Mouse (Mus musculus) kidney, embryonic 15.5 days (tissue): ENCODE measurements around the gene Atp6v1e1. TPM values are rescaled to one million over a fixed set of nuclear protein-coding genes. Genes with fewer than 3 reads are reported as not detected.
"Not testable (repeated sequence)": the region's sequence is repeated elsewhere in the genome, so short reads cannot be mapped to it uniquely, and the experiment has no call there.

Experiments used
- ATAC-seq: fragments of 200-750 bp; cut with Nextera tagmentation; replicated peaks from 2 replicates; pipeline ENCODE4 v1.8.0; 2017; ENCODE audit warnings: moderate TSS enrichment; ENCODE audit not compliant: low FRiP score
- H3K27ac ChIP-seq: fragments of 300-500 bp; sonication (generic); 2 replicates; pipeline ENCODE4 v1.5.1; 2015; ENCODE audit warnings: mild to moderate bottlenecking, inconsistent platforms
- H3K27me3 ChIP-seq: fragments of 300-500 bp; sonication (generic); 2 replicates; pipeline ENCODE4 v1.6.1; 2015; ENCODE audit warnings: inconsistent platforms
- H3K36me3 ChIP-seq: fragments of 300-500 bp; sonication (generic); 2 replicates; pipeline ENCODE4 v1.6.1; 2015; ENCODE audit warnings: inconsistent platforms
- H3K4me1 ChIP-seq: fragments of 300-500 bp; sonication (generic); 2 replicates; pipeline ENCODE4 v1.6.1; 2015; ENCODE audit warnings: inconsistent platforms
- H3K4me2 ChIP-seq: fragments of 300-500 bp; sonication (generic); 2 replicates; pipeline ENCODE4 v1.6.1; 2015; ENCODE audit warnings: moderate library complexity, mild to moderate bottlenecking, inconsistent platforms
- H3K4me3 ChIP-seq: fragments of 300-500 bp; sonication (generic); replicated peaks from 2 replicates; pipeline ENCODE4 v1.5.1; 2015; ENCODE audit warnings: mild to moderate bottlenecking, inconsistent platforms
- H3K9ac ChIP-seq: fragments of 300-500 bp; sonication (generic); 2 replicates; pipeline ENCODE4 v1.6.1; 2015; ENCODE audit warnings: mild to moderate bottlenecking, inconsistent platforms
- H3K9me3 ChIP-seq: fragments of 300-500 bp; sonication (generic); replicated peaks from 2 replicates; pipeline ENCODE4 v1.6.1; 2016; ENCODE audit warnings: inconsistent platforms
- WGBS: fragments of 180-500 bp; shearing (Covaris S2); methylation state at CpG from one replicate; pipeline ENCODE4 v1.1.7; 2015; ENCODE audit warnings: mixed read lengths; 5-methylcytosine and 5-hydroxymethylcytosine counted together
- polyA plus RNA-seq: library from polyadenylated mRNA; unstranded; fragments of >200 nt; fragmentation: Nextera tagmentation; extraction: Ambion mirVana; gene quantifications from 2 replicates; pipeline ENCODE4 v1.2.1, GENCODE M21; 2015

Gene Atp6v1e1
- polyA plus RNA-seq: 153 and 155 TPM in 2 replicates

DNA sequence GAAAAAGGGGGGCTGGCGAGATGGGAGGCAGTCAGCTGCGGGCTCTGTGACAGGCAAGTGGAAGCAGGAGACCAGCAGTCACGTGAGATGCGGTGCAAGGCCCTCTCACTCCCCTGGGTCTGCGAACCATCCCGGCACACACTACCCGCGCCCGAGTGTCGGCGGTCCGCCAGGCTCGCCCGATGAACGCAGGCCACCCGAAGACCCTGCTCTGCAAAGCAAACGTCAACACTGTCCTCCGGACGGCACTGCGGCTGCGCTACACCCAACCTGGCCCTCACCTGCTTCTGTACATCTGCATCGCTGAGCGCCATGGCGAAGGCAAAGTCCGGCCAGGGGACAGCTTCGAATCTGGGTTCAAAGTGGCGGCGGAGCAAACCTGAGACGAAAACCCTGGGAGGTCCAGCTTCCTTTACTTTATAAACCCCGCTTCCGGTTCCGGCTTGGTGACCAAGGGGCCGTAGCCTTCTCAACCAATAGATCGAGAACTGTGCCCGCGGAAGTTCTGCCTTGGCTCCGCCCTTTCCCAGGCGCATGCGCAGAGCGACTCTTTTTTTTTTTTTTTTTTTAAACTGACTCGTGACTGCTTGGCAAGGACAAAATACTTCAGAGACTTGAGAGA is at the start of gene Atp6v1e1:
Atp6v1e1 (minus strand) TSS at position 487 of the 622 bp plus-strand sequence.
- peak within 1 kb of the TSS; percentile 62 for H3K4me2 ChIP-seq
- 0 out of 2 replicates have a peak, but pooled peaks cover under 1% of the 10 kb centered on the region for H3K9me3 ChIP-seq
- peaks cover 20% of the 10 kb centered on the region for H3K36me3 ChIP-seq
- peaks cover 3% of the 10 kb centered on the region; the same call in 1 of the 2 replicates for H3K27me3 ChIP-seq
- H3K4me1 ChIP-seq: peaks cover 21% of the 10 kb centered on the region
- under 1% methylated on average over 41 of the region's 41 CpGs for WGBS
- peak; percentile 97 for ATAC-seq
- H3K9ac ChIP-seq: peak within 1 kb of the TSS; percentile 72
- H3K27ac ChIP-seq: peak within 1 kb of the TSS; percentile 95
- peak within 1 kb of the TSS; percentile 80 for H3K4me3 ChIP-seq

DNA sequence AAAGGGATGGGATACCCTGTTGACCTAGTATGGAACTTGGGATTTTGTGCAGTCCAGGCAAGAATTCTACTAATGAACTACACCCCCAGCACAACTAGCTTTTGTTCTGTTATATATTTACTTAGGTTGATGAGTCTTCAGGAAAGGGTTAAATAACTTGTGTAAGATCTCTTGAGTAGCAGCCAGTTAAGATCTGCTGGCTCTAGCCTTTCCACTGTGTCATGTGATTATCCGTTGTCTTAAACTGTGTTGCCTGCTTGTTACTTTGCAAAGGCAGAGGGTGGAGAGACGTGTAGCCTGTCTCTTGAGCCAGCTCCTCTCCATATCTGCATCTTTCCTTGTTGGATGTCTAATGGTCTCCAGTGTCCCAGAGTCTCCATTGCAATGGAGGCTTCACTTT is 48.7 kb upstream of the Atp6v1e1 start:
- H3K4me2 ChIP-seq: no peak overlapping the region
- H3K36me3 ChIP-seq: peaks cover 22% of the 10 kb centered on the region
- no peaks in the 10 kb centered on the region for H3K9me3 ChIP-seq
- no peak overlapping the region for H3K4me3 ChIP-seq
- H3K9ac ChIP-seq: no peak overlapping the region
- H3K27ac ChIP-seq: no peak overlapping the region
- no peaks in the 10 kb centered on the region for H3K4me1 ChIP-seq
- 80% methylated on average over 2 of the region's 2 CpGs for WGBS
- ATAC-seq: no peak
- H3K27me3 ChIP-seq: no peaks in the 10 kb centered on the region

DNA sequence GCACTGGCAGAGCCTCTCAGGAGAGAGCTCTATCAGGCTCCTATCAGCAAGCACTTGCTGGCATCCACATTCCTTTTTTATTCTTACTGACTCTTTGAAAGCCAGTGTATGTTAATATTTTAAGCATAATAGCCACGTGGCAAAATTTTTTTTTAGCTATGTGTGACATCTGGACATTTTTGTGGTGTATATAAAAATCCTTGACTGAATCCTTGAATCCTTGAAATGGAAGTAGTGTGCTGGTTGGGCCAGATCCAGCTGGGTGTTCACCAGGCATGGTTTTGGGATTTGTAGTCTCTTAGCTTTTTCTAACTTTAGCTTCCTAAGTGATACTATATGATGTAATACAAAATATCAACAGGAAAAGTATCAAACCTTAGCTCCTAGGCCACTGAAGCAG is 46.2 kb upstream of the Atp6v1e1 start:
- Histone ChIP-seq H3K4me3 (no peak overlapping the region), H3K36me3 (peaks cover 34% of the 10 kb centered on the region), H3K9me3 (no peaks in the 10 kb centered on the region), H3K27me3 (no peaks in the 10 kb centered on the region), H3K4me1 (no peaks in the 10 kb centered on the region), H3K4me2 (no peak overlapping the region), H3K27ac (no peak overlapping the region), H3K9ac (no peak overlapping the region)
- ATAC-seq: no peak
- 66% methylated on average over 1 of the region's 1 CpGs for WGBS

DNA sequence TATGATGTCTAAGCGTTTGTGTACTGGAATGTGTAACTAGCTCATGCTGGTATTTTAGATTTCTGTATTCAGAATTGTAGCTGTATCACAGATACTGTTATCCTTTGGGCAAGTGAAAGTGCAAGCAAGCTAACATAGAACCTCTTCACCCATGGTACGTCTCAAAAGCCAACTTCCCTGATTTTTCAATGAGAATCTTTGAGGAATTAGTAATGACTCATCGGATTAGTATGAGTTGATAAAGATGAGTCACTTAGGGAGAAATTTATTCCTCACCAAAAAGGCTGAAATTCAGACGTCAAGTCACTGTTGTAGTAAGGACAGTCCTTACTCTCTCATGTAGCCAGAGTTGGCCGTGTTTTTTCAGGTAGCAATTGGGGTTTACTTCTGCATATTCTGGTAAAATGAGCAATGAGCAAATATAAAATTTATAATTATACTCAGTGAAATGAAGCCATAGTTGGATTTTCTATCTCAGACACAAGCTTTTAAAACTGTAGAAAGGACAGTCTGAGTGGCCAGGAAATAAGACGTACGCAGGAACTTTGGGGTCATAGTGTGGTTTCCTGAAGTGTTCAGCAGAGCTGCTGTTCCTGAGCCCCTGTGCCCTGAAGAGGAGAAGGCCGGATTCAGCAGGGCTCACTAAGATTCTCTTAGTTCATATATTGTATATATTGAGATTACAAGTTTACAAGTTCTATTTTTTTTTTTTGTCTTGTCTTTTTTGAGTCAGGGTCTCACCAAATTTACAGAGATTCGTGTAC is 43.6 kb upstream of the Atp6v1e1 start:
- no peak overlapping the region for H3K27ac ChIP-seq
- H3K4me3 ChIP-seq: no peak overlapping the region
- H3K9me3 ChIP-seq: no peaks in the 10 kb centered on the region
- no peak for ATAC-seq
- H3K4me2 ChIP-seq: no peak overlapping the region
- no peaks in the 10 kb centered on the region for H3K4me1 ChIP-seq
- peaks cover 38% of the 10 kb centered on the region for H3K36me3 ChIP-seq
- no peaks in the 10 kb centered on the region for H3K27me3 ChIP-seq
- 81% methylated on average over 9 of the region's 9 CpGs for WGBS
- no peak overlapping the region for H3K9ac ChIP-seq

DNA sequence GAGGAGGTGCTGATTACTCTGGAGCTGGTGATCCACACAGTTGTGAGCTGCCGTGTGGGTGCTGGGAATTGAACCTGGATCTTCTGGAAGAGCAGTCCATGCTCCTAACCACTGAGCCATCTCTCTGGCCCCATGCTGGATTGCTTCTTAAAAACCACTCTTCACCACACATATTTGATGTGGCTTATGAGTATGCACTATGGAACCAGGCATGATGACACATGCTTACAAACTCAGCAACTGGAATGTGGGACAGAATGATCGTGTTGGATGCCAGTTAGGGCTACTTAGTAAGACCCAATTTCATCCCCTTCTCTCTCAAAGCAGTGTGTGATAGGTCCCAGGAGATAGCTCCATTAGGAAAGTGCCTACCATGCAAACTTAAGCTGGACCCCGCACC is 37.5 kb upstream of the Atp6v1e1 start:
- H3K27me3 ChIP-seq: no peaks in the 10 kb centered on the region
- peaks cover 5% of the 10 kb centered on the region; the same call in 1 of the 2 replicates for H3K4me1 ChIP-seq
- no peak for ATAC-seq
- no peak overlapping the region for H3K4me2 ChIP-seq
- H3K4me3 ChIP-seq: no peak overlapping the region
- peaks cover 35% of the 10 kb centered on the region for H3K36me3 ChIP-seq
- H3K9me3 ChIP-seq: no peaks in the 10 kb centered on the region
- WGBS: 93% methylated on average over 3 of the region's 3 CpGs
- H3K27ac ChIP-seq: no peak overlapping the region
- no peak overlapping the region for H3K9ac ChIP-seq

DNA sequence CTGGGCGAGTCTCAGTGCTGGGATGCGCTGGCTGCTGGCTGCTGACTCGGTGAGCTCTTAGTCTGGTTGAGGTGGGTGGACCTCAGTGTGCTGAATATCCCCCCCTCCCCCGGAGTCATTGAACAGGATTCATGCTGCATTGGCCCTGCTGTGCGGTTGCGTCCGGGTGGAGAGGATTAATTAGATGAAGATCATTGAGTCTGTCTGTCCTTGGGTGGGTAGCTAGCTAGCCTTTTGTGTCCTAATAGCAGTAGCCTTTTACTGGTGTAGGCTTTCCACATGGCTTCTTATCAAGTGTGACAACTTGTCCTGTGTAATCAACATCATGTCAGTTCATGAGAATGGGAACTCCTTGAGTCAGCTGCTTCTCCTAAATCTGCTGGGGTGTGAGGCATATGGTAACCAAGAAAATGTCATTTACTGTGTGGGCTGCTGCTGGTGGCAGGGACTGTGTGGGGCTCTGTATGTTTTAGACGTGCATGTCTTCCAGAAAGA is 35.7 kb upstream of the Atp6v1e1 start:
- peaks cover 5% of the 10 kb centered on the region; the same call in 1 of the 2 replicates for H3K4me1 ChIP-seq
- H3K27me3 ChIP-seq: no peaks in the 10 kb centered on the region
- no peaks in the 10 kb centered on the region for H3K9me3 ChIP-seq
- ATAC-seq: peak; percentile 33; the same call in 1 of the 2 replicates
- H3K27ac ChIP-seq: no peak overlapping the region
- no peak overlapping the region for H3K9ac ChIP-seq
- H3K4me3 ChIP-seq: no peak overlapping the region
- peaks cover 37% of the 10 kb centered on the region for H3K36me3 ChIP-seq
- H3K4me2 ChIP-seq: no peak overlapping the region
- 55% methylated on average over 8 of the region's 8 CpGs for WGBS

DNA sequence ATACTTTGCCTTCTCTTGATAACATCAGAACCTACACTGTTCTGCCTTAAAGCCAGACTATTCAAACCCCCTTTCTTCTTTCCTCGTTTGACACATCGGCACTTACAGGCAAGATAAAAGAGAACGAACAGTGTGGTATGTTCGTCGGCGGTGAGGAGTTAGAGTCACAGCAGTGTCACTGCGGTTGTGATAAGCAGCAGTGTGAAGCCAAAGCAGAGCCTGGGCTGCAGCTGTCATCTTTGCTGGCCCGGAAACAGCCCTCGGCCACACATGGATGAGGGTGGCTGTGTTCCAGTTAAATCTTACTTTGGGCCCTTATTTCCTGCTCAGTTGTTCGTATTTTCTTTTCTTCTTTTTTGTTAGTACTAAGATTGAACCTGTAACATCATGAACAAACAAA is 31.8 kb upstream of the Atp6v1e1 start:
- no peak overlapping the region for H3K4me3 ChIP-seq
- H3K9ac ChIP-seq: no peak overlapping the region
- no peak for ATAC-seq
- WGBS: 88% methylated on average over 10 of the region's 10 CpGs
- H3K27me3 ChIP-seq: no peaks in the 10 kb centered on the region
- H3K4me2 ChIP-seq: no peak overlapping the region
- H3K36me3 ChIP-seq: peaks cover 45% of the 10 kb centered on the region
- peaks cover 5% of the 10 kb centered on the region; the same call in 1 of the 2 replicates for H3K4me1 ChIP-seq
- no peak overlapping the region for H3K27ac ChIP-seq
- H3K9me3 ChIP-seq: no peaks in the 10 kb centered on the region

DNA sequence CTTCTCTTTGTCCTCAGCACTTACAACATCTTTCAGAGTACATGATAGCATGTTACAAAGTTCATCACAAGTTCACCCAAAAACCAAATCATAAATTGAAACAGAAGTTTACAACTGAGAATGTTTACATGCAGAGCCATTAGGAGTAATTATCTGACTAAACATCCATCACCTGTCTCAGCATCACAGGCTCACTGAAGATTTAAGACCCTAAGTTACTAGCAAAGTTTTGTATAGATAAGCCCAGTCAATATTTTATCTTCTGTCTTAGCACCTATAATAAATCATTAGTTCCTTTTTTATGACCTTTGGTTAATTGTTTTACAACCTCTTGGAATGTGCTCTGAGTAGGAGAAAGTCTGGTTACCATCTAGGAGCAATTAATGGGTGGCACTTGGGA is 28.1 kb upstream of the Atp6v1e1 start:
- H3K36me3 ChIP-seq: peaks cover 51% of the 10 kb centered on the region
- not testable (repeated sequence) for H3K9ac ChIP-seq, H3K9me3 ChIP-seq, H3K4me3 ChIP-seq, ATAC-seq, H3K4me2 ChIP-seq, H3K4me1 ChIP-seq, H3K27ac ChIP-seq, H3K27me3 ChIP-seq

DNA sequence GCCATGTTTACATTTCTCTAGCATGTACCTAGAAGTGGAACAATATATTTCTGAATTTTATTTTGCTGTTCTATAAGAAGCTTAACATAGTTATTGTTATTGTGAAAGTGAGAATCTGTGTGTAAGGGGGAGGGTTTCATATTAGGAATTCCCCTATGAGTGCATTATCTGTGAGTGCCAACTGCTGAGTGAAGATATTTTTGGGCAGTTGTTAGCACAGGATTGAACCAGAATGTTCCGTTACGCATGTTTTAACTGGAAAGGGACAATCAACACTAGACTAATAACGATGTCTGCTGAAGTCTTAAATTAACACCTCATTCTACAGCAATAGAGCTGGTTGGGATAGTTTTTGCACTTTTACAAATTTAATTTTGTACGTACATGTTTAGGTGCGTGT is 19.2 kb upstream of the Atp6v1e1 start:
- H3K9me3 ChIP-seq: no peaks in the 10 kb centered on the region
- H3K9ac ChIP-seq: no peak overlapping the region
- no peak overlapping the region for H3K4me2 ChIP-seq
- no peak overlapping the region for H3K27ac ChIP-seq
- H3K4me3 ChIP-seq: no peak overlapping the region
- ATAC-seq: no peak
- 93% methylated on average over 5 of the region's 5 CpGs for WGBS
- no peaks in the 10 kb centered on the region for H3K27me3 ChIP-seq
- H3K4me1 ChIP-seq: peaks cover 11% of the 10 kb centered on the region
- 0 out of 2 replicates have a peak, but pooled peaks cover 7% of the 10 kb centered on the region for H3K36me3 ChIP-seq

DNA sequence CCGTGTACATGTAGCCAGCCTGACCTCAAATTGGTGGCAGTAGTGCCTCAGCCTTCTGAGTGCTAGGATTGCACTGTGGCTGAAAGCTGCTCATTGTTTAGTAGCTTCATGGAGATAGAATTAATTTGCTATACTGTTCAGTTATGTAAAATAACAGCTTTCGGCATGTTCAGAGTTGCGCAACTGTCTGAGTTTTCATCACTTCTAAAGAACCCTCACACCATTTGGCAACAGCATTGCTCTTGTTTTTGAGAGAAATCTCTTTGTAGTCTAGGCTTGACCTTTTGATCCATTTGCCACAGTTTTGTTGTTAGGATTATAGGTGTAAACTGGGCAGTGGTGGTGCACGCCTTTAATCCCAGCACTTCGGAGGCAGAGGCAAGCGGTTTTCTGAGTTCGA is 17.7 kb upstream of the Atp6v1e1 start:
- Histone ChIP-seq H3K4me1 (peaks cover 15% of the 10 kb centered on the region), H3K4me3 (no peak overlapping the region), H3K9me3 (no peaks in the 10 kb centered on the region), H3K9ac (no peak overlapping the region), H3K4me2 (no peak overlapping the region), H3K27ac (no peak overlapping the region), H3K27me3 (no peaks in the 10 kb centered on the region), H3K36me3 (0 out of 2 replicates have a peak, but pooled peaks cover 7% of the 10 kb centered on the region)
- ATAC-seq: no peak
- 94% methylated on average over 7 of the region's 7 CpGs for WGBS

DNA sequence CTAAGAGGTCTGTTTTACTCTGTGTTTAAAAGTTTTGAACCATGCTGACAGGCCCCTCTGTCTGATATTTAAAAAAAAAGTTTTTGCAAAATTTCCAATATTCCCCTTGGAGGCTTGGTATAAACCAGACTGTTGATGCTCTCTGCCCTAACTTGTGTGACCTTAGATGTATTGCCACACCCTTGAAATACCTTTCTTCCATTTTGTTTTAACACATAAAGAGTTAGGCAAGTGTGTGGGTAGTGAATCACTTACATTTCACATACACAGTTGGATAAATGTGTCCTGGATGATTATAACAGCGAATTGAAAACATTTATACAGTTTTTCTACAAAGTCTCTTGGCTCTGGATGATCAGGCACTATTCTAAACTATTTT is 14.5 kb upstream of the Atp6v1e1 start:
- H3K4me1 ChIP-seq: peaks cover 15% of the 10 kb centered on the region
- peak overlapping the region; percentile 90 for H3K4me3 ChIP-seq
- H3K9me3 ChIP-seq: no peaks in the 10 kb centered on the region
- peak overlapping the region; percentile 92 for H3K9ac ChIP-seq
- H3K36me3 ChIP-seq: 0 out of 2 replicates have a peak, but pooled peaks cover 7% of the 10 kb centered on the region
- H3K27me3 ChIP-seq: no peaks in the 10 kb centered on the region
- 67% methylated on average over 1 of the region's 1 CpGs for WGBS
- no peak for ATAC-seq
- H3K27ac ChIP-seq: no peak overlapping the region
- H3K4me2 ChIP-seq: peak overlapping the region; percentile 66

DNA sequence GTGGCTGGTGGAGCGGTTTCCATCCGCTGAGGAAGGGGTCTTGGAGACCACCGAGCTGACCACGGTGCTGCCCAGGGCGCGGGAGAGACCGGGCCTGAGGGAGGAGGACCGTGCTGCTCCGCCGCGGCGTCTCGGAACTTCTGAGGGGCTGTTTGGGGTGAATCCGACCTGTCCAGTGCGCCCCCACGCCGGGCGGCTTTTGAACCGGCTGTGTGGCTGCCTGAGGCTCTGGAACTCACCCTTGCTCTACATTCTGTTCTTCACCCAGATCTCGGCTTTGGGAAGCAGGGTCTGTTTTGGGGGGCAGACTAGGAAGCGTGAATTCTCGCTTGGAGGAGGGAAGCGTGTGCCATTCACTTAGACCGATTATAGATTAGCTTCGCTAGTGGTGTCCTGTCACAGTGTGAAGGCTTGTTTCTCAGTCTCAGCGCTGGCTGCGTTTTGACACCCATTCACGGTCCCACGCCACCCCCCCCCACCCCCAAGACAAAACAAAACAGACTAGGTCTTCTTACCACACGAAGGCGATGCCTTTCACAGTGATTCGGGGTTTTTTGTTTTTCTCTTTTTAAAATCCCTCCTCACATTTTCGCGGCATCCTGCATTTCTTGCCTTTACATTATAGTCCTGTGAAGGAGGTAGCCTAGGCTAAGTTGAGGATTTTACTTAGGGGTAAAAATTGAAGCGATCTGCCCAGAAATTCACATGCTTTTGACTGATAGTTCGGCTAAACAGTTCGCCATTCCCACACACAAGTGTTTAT is 14.0 kb upstream of the Atp6v1e1 start:
- Histone ChIP-seq H3K9me3 (no peaks in the 10 kb centered on the region), H3K4me1 (peaks cover 15% of the 10 kb centered on the region), H3K4me2 (peak overlapping the region; percentile 66), H3K36me3 (0 out of 2 replicates have a peak, but pooled peaks cover 7% of the 10 kb centered on the region), H3K4me3 (peak overlapping the region; percentile 90), H3K9ac (peak overlapping the region; percentile 92), H3K27me3 (no peaks in the 10 kb centered on the region), H3K27ac (peak overlapping the region; percentile 97)
- 3% methylated on average over 35 of the region's 37 CpGs for WGBS
- ATAC-seq: peak; percentile 82
